In the genomic region with DNA sequence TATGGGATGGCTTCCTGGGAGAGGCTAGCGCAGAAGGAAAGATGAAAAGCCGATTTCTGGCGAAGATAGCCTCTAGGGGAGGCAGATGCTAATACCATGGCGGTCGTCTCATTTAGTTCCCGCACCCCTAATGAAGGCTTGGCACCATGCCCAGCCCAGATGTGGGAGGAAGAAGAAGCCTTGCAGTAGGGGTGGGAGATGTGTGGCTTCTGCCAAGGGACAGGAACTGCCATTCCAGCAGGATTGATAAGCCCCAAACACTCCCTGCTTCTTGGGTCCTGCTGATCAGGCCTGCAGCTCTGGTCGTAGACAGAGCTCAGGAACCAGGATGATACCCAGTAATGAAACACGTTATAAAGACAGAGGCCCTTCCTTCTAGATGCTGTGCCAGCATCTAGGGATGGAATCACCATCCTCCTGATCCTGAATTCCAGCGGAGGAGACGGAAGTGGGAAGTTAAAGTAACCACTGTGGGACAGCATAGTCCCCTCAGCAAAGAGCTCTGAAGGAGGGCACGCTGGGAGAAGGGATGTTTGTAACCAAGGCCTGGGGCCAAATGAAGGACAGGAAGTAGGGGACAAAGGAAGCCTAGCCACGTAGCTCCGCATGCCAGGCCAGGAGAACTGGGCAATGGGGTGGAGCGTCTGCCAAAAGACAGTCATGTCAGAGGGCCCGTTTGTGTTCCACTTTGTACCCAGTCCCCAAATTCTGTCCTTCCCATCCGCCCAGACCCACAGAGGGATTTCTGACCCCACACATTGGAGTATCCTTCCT, we compare ENCODE assay signal across 9 mouse cellular contexts. TPM values are rescaled to one million over a fixed set of nuclear protein-coding genes. Genes with fewer than 3 reads are reported as not detected.
A peak's percentile ranks its signal among the peaks of the same experiment; 100 is the strongest.
DNase-seq lines count a peak whose midpoint lies in the region; ATAC-seq and TF ChIP-seq lines count a peak whose summit lies in the region.
"Had no signal": no experiment of that assay in that cellular context is flagged by ENCODE, and none has a peak within 500 bp of the region (broad histone marks: within the 10 kb centered on the region; RNA-seq: fewer than 3 reads in every experiment).

No protein-coding gene starts in this region.

- TF ChIP-seq CTCF in forebrain, postnatal 0 days (IDR thresholded peaks at IDR 0.05; ENCODE audit: low read depth) = peak; percentile 24; the same call in 1 of the 2 replicates

- H3K27ac ChIP-seq in forebrain, postnatal 0 days (ENCODE audit: low read depth, low read length) = peak overlapping the region; percentile 73
- no peak overlapping the region for H3K27ac ChIP-seq in midbrain, embryonic 11.5 days (ENCODE audit: low read depth, low read length)

- H3K9ac ChIP-seq in forebrain, postnatal 0 days = peak overlapping the region; percentile 97
- H3K9ac ChIP-seq in midbrain, embryonic 11.5 days (ENCODE audit: low read length) = peak overlapping the region; percentile 95; the same call in 1 of the 2 replicates

- peak; percentile 21; the same call in 1 of the 2 replicates for ATAC-seq in forebrain, postnatal 0 days
- no peak for ATAC-seq in midbrain, embryonic 11.5 days (ENCODE audit: low FRiP score)

- H3K36me3 ChIP-seq in forebrain, postnatal 0 days (ENCODE audit: insufficient read depth) = 0 out of 2 replicates have a peak, but pooled peaks cover under 1% of the 10 kb centered on the region
- no peaks in the 10 kb centered on the region for H3K36me3 ChIP-seq in midbrain, embryonic 11.5 days (ENCODE audit: control insufficient read depth, insufficient read depth, low read length)
- H3K36me3 ChIP-seq: G1E had no signal

- DNase-seq in heart, adult 11 months = peak; percentile 94
- DNase-seq in heart, adult 9 months (ENCODE audit: low spot score in 2 of 2) = no peak
- peak; percentile 50 for DNase-seq in adrenal gland, postnatal 10 days
- DNase-seq in forebrain, postnatal 0 days = peak; percentile 75
- peak; percentile 72 to 78 for DNase-seq in kidney, postnatal 4 days
- DNase-seq in midbrain, embryonic 11.5 days (ENCODE audit: low spot score, missing footprints) = no peak
- DNase-seq in B cell, adult 2 months = no peak
- DNase-seq in embryo, embryonic 10.5 days (ENCODE audit: low spot score) = no peak

- H3K9me3 ChIP-seq in forebrain, postnatal 0 days (ENCODE audit: low read length) = no peaks in the 10 kb centered on the region
- H3K9me3 ChIP-seq in midbrain, embryonic 11.5 days (ENCODE audit: control insufficient read depth, low read length) = no peaks in the 10 kb centered on the region

- H3K4me1 ChIP-seq in forebrain, postnatal 0 days (ENCODE audit: insufficient read depth) = peaks cover 18% of the 10 kb centered on the region
- H3K4me1 ChIP-seq in midbrain, embryonic 11.5 days (ENCODE audit: control insufficient read depth, insufficient read depth, low read length) = peaks cover 27% of the 10 kb centered on the region

- no peaks in the 10 kb centered on the region for H3K27me3 ChIP-seq in forebrain, postnatal 0 days (ENCODE audit: insufficient read depth, low read length)
- H3K27me3 ChIP-seq in midbrain, embryonic 11.5 days (ENCODE audit: control insufficient read depth, insufficient read depth, low read length) = no peaks in the 10 kb centered on the region

- peak overlapping the region; percentile 76 for H3K4me2 ChIP-seq in forebrain, postnatal 0 days (ENCODE audit: low read depth)
- H3K4me2 ChIP-seq in midbrain, embryonic 11.5 days = peak overlapping the region; percentile 89

- peak overlapping the region; percentile 94 for H3K4me3 ChIP-seq in forebrain, postnatal 0 days (ENCODE audit: low read depth, low read length)
- H3K4me3 ChIP-seq in midbrain, embryonic 11.5 days (ENCODE audit: low read depth, low read length) = peak overlapping the region; percentile 87

- 26% methylated on average over 16 of the region's 16 CpGs for WGBS in forebrain, postnatal 0 days
- WGBS in midbrain, embryonic 11.5 days = 68% methylated on average over 16 of the region's 16 CpGs

RNA-seq across cellular contexts. Expression of gene Cdr2l, which starts 2.2 kb away (rescaled TPM):
- 10 to 100 TPM; 30.7 to 43.9 TPM for total RNA-seq in adrenal gland, postnatal 10 days (2021)
- 43.0 and 45.8 TPM in 2 replicates for total RNA-seq in forebrain, postnatal 0 days (2014; rRNA removed)
- polyA plus RNA-seq in forebrain, postnatal 0 days (2015; fragmentation: Nextera tagmentation; extraction: Ambion mirVana) = 14.4 and 16.9 TPM in 2 replicates
- 20.6 and 20.9 TPM in 2 replicates for polyA plus RNA-seq in midbrain, embryonic 11.5 days (2014; fragmentation: Nextera tagmentation; extraction: Ambion mirVana)
- polyA plus RNA-seq: G1E had no signal

RNA-seq across cellular contexts. Expression of gene Hid1, which starts 16.3 kb away (rescaled TPM):
- total RNA-seq in adrenal gland, postnatal 10 days (2021) = 10 to 100 TPM; 18.7 to 19.8 TPM
- 52.4 and 54.5 TPM in 2 replicates for total RNA-seq in forebrain, postnatal 0 days (2014; rRNA removed)
- polyA plus RNA-seq in forebrain, postnatal 0 days (2015; fragmentation: Nextera tagmentation; extraction: Ambion mirVana) = 42.8 and 46.6 TPM in 2 replicates
- polyA plus RNA-seq in midbrain, embryonic 11.5 days (2014; fragmentation: Nextera tagmentation; extraction: Ambion mirVana) = 17.8 and 18.3 TPM in 2 replicates
- total RNA-seq: G1E had no signal

RNA-seq across cellular contexts. Expression of gene Mrpl58, which starts 19.7 kb away (rescaled TPM):
- 100 to 1,000 TPM; 147 to 163 TPM for total RNA-seq in adrenal gland, postnatal 10 days (2021)
- 82.1 and 86.1 TPM in 2 replicates for total RNA-seq in forebrain, postnatal 0 days (2014; rRNA removed)
- 201 and 203 TPM in 2 replicates for polyA plus RNA-seq in forebrain, postnatal 0 days (2015; fragmentation: Nextera tagmentation; extraction: Ambion mirVana)
- 268 and 278 TPM in 2 replicates for polyA plus RNA-seq in midbrain, embryonic 11.5 days (2014; fragmentation: Nextera tagmentation; extraction: Ambion mirVana)

RNA-seq across cellular contexts. Expression of gene Atp5h, which starts 35.9 kb away (rescaled TPM):
- total RNA-seq in adrenal gland, postnatal 10 days (2021) = 1,000 to 10,000 TPM in 1 of 2 experiments, 100 to 1,000 TPM in 1; 968 to 1,066 TPM
- 339 and 418 TPM in 2 replicates for total RNA-seq in forebrain, postnatal 0 days (2014; rRNA removed)
- 808 and 932 TPM in 2 replicates for polyA plus RNA-seq in forebrain, postnatal 0 days (2015; fragmentation: Nextera tagmentation; extraction: Ambion mirVana)
- polyA plus RNA-seq in midbrain, embryonic 11.5 days (2014; fragmentation: Nextera tagmentation; extraction: Ambion mirVana) = 886 and 917 TPM in 2 replicates

RNA-seq across cellular contexts. Expression of gene Kctd2, which starts 36.0 kb away (rescaled TPM):
- 10 to 100 TPM; 36.4 to 48.6 TPM for total RNA-seq in adrenal gland, postnatal 10 days (2021)
- total RNA-seq in forebrain, postnatal 0 days (2014; rRNA removed) = 31.7 TPM in 2 replicates
- 27.1 and 29.3 TPM in 2 replicates for polyA plus RNA-seq in forebrain, postnatal 0 days (2015; fragmentation: Nextera tagmentation; extraction: Ambion mirVana)
- 21.6 and 24.0 TPM in 2 replicates for polyA plus RNA-seq in midbrain, embryonic 11.5 days (2014; fragmentation: Nextera tagmentation; extraction: Ambion mirVana)

Comparison
In these comparisons a context has a peak if more than half of its experiments do, and no peak if none do; other contexts are left out.
1. DNase-seq: peak in heart, adult 11 months (single experiment), adrenal gland, postnatal 10 days (single experiment), forebrain, postnatal 0 days (single experiment) and kidney, postnatal 4 days (2 of 2); none in heart, adult 9 months (0 of 2), midbrain, embryonic 11.5 days (single experiment), B cell, adult 2 months (0 of 2) and embryo, embryonic 10.5 days (single experiment).